Mouse (Mus musculus) heart, adult 11 months (tissue): Measurements from ENCODE around the gene Adra2a.
A peak's percentile ranks its signal among the peaks of the same experiment; 100 is the strongest.

Source experiments
- DNase-seq: peaks from one replicate; pipeline ENCODE4 v3.0.0; 2022

The Adra2a gene

DNA sequence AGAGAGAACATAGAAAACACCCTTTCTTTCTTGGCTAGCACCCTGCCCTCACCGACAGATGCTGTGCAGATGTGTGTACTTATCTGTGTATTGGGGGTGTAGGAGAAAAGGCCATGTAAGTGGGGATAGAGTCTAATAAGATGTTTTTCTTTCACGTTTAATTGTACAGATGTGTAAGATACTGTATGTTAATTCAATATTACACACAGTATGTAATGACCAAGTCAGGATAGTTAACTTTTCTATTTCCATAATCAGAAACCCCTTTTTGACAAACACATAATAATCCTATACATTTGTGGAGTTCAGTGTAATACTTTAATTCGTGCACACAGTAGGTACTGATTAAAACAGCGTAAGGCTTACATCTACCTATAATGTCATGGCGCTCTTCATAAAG, at the start of gene Adra2a:
Adra2a (plus strand) TSS at position 301 of the 400 bp plus-strand sequence.
- no peak for DNase-seq

DNA sequence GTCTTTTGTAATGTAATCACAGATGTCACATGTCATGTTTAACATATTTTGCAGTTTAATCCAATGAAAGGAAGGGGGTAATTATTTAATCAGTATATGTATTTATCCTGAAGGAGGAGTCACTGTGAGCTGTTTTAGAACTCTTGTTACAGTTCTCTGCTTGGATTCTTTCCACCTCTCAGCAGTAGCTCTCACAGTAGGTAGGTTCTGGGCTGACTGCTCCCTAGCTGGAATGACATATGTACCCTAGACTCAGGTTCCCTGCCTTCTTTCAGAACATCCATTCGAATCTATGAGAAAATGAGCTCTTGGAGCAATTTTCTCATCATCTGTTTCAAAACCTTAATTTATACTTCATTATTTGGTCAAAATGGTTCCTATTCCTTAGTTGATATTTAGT, 49.7 kb upstream of the Adra2a start:
- DNase-seq, result no peak

DNA sequence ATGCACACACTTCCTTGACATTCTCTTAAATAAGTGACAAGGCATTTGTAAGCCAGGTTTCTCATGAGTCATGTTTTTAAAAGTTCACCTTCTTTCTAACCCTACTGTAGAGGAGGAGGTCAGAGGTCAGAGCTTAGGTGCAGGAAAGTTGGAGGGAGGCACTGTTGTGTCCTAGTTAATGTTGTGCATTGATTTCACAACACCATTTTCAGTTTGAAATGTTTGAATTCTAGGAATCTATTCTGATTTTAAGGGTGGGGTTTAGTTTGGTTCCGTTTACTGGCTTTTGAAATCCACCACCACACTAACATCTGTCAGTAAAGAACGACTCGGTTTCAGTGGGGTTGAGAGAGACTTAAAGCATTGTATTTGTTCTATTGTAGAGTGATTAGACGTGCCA, 33.0 kb upstream of the Adra2a start:
- DNase-seq, result no peak

- no peak for DNase-seq
Observed at GRCm38 (mm10) chr19:54014999-54015398, 29.0 kb upstream of the Adra2a start.

DNA sequence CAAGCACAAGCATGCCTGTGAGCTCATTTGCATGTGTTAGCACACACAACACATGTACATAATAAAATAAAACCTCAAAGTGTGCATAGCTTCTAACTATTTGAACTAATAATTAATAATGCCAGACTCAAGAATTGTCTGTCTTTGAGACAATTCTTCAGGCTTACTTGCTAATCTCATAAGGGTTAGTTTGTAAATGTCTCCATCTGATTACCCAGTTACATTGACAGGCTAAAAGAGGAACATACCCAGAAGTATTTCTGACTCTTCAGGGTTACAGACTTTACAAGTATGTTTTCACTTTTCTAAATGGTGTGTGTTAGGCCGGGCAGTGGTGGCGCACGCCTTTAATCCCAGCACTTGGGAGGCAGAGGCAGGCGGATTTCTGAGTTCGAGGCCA, 28.4 kb upstream of the Adra2a start:
- no peak for DNase-seq

- DNase-seq, result no peak
Observed at GRCm38 (mm10) chr19:54035100-54035499, 8.9 kb upstream of the Adra2a start.

DNA sequence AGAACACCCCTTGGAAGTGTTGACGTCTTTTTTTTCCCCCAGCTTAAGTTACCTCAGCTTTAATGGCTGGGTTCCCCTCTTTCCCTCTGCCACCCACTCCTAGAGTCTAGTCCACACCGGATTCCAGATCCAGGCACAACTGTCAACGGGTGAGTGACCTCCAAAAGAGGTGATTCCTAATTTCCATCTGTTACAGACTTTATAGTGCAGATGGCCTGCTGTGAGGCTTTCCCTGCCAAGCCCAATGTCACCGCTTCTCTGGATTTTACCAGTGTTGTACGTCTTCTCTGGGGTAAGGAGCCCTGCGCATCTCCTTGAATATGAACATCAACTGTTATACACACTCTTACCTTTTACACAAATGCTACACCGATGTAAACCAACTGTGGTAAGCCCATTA, 4.5 kb upstream of the Adra2a start:
- DNase-seq, result no peak

GRCm38 (mm10) chr19:54040356-54041028, 3.5 kb upstream of the Adra2a start:
- no peak for DNase-seq

GRCm38 (mm10) chr19:54041029-54041367, 3.0 kb upstream of the Adra2a start:
- DNase-seq, result no peak

DNA sequence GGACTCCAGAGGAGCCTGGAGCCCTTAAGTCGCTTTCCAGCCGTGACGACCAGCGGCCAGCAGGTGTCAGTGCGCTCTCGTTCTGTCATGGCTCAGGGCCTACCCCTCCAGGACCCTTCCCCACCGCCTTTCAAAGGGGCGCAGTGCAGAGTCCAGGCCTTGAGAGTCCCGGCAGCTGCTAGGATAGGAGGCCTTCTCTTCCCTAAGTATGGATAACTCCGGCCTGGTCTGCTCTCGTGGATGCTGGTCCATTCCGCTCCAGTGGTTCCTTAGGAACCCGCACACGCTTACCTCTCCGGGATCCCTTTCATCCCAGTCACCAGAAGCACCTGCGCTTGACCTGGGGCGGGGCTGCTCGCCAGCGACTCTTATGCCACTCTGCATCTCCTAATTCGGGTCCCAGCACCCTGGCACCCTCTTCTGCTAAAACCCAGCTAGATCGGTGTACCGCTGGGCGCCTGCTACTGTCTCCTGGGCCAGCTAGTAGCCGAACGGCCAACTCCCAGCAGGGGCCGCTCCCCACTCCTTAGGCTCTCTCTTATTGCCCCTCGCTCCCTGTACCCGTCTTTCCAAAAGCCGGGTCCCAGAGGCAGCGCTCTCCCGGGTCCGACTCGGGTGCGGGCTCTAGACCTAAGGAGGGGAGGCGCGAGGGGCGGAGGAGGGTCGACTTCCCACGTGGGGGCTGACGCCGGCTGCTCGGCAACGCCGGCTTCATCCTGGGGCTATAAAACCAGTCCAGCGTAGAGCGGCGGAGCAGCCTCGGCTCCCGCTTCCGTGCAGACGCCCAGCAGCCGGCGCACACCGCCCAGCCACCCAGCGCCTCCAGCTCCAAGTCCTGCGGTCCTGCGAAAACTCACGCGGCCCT, 788 bp downstream of the Adra2a start:
- DNase-seq, result peak; percentile 93

DNA sequence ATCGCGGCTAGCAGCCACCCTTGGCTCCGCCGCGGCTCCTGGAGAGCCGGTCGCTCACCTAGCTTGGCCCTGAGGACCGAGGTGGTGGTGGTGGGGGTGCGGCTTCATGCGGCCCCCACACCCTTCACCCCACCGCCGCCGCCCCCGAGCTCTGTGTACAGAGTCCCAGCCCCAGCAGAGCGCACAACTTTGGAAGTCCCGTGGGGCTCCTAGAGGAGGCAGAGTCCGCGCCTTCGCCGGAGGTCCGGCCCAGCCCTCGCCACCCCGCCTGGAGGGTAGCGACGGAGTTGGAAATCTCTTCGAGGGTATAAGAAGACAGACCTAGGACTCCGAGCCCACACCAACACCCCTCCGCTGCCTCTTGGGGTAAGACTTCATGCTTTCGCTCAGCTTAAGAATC, 1.5 kb downstream of the Adra2a start:
- peak; percentile 87 for DNase-seq

- DNase-seq, result peak; percentile 90
Observed at GRCm38 (mm10) chr19:54045931-54046683, 2.2 kb downstream of the Adra2a start.

GRCm38 (mm10) chr19:54046684-54047070, 2.7 kb downstream of the Adra2a start:
- DNase-seq, result peak; percentile 82

DNA sequence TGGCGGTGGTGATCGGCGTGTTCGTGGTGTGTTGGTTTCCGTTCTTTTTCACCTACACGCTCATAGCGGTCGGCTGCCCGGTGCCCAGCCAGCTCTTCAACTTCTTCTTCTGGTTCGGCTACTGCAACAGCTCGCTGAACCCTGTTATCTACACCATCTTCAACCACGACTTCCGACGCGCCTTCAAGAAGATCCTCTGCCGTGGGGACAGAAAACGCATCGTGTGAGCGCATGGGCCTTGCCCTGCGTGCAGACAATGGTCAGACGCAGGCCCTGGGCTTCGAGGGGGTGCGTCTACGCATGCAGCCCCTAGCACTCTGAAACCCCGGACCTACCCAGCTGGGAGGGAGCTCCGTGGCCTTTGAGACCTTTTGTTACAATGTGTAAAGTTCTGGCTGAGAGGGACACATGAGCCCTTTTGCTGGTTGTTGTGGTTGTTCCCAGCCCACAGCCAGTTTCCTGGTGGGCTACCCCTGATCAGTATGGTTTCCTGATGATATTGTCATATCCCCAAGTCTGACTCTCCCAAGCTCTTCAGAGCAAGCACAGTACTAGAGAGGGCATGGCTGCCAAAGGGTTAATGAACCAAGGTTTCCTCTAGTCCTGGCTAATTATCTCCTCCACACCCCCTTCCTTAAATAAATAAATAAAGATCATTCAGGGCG, 3.6 kb downstream of the Adra2a start:
- no peak for DNase-seq

DNA sequence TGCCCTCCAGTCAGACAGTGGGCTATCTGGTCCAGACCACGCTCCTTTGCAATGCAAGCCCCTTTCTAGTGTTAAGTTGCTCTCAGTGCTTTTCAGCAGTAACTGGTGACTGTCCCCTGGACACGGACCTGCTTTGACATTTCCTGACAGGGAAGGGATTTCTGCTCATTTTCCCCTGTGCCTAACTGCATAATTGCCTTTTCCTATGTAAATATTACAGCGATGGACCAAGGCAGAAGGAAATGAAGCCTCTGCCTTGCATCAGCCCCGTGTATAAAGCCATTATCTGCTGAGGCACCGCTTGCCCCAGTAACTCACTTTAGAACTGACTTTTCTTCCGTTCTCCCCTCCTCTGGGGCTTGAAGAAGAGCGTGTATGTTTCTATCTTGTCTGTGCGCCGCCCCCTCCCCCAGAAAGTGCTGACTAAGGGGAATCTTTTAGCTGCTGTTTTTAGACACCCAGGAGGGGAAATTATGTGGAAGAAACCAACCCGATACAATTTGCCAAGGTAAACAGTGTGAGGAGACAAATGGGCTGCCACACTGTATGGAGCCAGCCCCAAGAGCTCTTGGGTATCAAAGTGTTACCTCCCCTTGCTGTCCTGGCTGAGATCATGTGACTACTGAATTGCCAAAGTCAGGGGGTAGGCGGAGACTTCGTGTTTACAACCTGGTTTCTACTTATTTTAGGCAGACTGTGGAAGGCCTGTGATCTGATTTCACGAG, 4.4 kb downstream of the Adra2a start:
- peak; percentile 79 for DNase-seq

DNA sequence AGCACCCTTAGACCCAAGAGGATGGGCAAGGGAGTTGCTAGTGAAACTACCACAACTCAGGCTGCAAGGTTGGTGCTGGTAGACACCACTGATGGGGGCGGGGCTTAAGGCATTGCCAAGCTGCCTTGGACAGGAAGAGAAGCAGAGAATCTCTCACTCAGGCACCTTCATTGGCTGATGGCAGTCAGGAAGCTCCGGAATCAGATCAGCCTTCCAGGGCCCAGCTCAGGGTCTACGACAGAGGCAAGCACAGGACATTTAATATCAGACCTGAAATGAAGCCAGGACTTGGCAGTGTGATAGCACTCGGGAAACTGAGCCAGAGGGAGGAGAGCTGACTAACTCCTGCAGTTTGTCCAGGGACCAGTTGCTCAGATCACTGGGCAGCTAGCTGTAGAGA, 7.7 kb downstream of the Adra2a start:
- peak; percentile 59 for DNase-seq

- no peak for DNase-seq
Observed at GRCm38 (mm10) chr19:54055845-54056244, 11.9 kb downstream of the Adra2a start.

GRCm38 (mm10) chr19:54068447-54068846, 24.5 kb downstream of the Adra2a start:
- DNase-seq, result no peak

- DNase-seq, result peak; percentile 96
Observed at GRCm38 (mm10) chr19:54070521-54070920, 26.6 kb downstream of the Adra2a start.

- DNase-seq, result peak; percentile 95
Observed at GRCm38 (mm10) chr19:54072233-54072800, 28.4 kb downstream of the Adra2a start.

GRCm38 (mm10) chr19:54076362-54077349, 32.7 kb downstream of the Adra2a start:
- no peak for DNase-seq
